Mouse (Mus musculus) ES-Bruce4 (cell line): ENCODE results near the gene Tcf15. TPM values are rescaled to one million over a fixed set of nuclear protein-coding genes. Genes with fewer than 3 reads are reported as not detected.

Experiments used
- H3K27ac ChIP-seq: 2 replicates; pipeline ENCODE4 v1.5.1; 2012; ENCODE audit warnings: low read length, inconsistent platforms; ENCODE audit not compliant: insufficient read depth
- H3K27me3 ChIP-seq: 2 replicates; pipeline ENCODE4 v1.6.1; 2012; ENCODE audit warnings: mild to moderate bottlenecking, low read length, inconsistent platforms; ENCODE audit not compliant: control insufficient read depth, poor library complexity, insufficient read depth, severe bottlenecking
- H3K36me3 ChIP-seq: 2 replicates; pipeline ENCODE4 v1.6.1; 2012; ENCODE audit warnings: inconsistent platforms, mild to moderate bottlenecking, low read length, moderate library complexity; ENCODE audit not compliant: control insufficient read depth, poor library complexity, insufficient read depth, severe bottlenecking
- H3K4me1 ChIP-seq: one replicate; pipeline ENCODE4 v1.8.1; 2011; ENCODE audit warnings: low read length; ENCODE audit not compliant: control insufficient read depth, insufficient read depth
- H3K4me3 ChIP-seq: 2 replicates; pipeline ENCODE4 v1.5.1; 2011; ENCODE audit warnings: low read depth, mild to moderate bottlenecking, low read length
- H3K9ac ChIP-seq: 2 replicates; pipeline ENCODE4 v1.6.1; 2012; ENCODE audit warnings: low read depth, mild to moderate bottlenecking, inconsistent platforms; ENCODE audit not compliant: poor library complexity, severe bottlenecking
- H3K9me3 ChIP-seq: replicated peaks from 2 replicates; pipeline ENCODE4 v1.6.1; 2012; ENCODE audit warnings: mild to moderate bottlenecking, low read length, inconsistent platforms; ENCODE audit not compliant: control insufficient read depth, poor library complexity, insufficient read depth, severe bottlenecking
- CTCF ChIP-seq: IDR thresholded peaks from one replicate; pipeline ENCODE4 v1.8.1; 2011; ENCODE audit warnings: low read depth, low read length
- EP300 ChIP-seq: IDR thresholded peaks from 2 replicates; pipeline ENCODE4 v1.6.1; 2011; ENCODE audit warnings: low read depth, low read length; ENCODE audit not compliant: insufficient read depth
- POLR2A ChIP-seq: IDR thresholded peaks from one replicate; pipeline ENCODE4 v1.8.1; 2011; ENCODE audit warnings: low read length; ENCODE audit not compliant: insufficient read depth
- polyA plus RNA-seq: library from polyadenylated mRNA; stranded (reverse); fragments of >200 nt; gene quantifications from 2 replicates; pipeline ENCODE4 v1.2.4, GENCODE M21; 2011; ENCODE audit warnings: low read depth; ENCODE audit not compliant: missing spikeins, insufficient read depth, insufficient read length

The Tcf15 gene
- polyA plus RNA-seq, 1 experiment: 8.3 TPM

DNA sequence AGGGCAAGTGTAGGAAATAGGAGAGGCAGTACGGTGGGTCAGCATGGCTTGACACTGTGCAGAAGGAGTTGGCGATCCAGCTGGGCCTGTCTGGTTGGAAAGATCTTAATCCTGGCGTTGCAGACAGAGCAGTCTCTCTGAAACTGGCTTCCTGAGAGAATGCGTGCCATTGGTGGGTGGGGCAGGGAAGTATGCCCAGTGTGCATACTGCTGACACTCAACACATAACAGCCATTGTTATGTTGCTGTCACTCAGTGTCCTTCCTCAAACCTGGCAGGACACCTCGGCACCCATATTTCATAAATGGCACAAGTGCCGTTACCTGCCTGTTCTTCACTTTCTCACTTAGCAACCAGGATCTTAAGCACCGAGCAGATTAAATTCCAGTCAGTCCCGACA, 10.7 kb upstream of the Tcf15 start:
- no peaks in the 10 kb centered on the region for H3K27me3 ChIP-seq
- no peaks in the 10 kb centered on the region for H3K9me3 ChIP-seq
- H3K27ac ChIP-seq: no peak overlapping the region
- TF ChIP-seq CTCF (no peak), EP300 (no peak), POLR2A (no peak)
- no peak overlapping the region for H3K9ac ChIP-seq
- H3K4me1 ChIP-seq: peaks cover 4% of the 10 kb centered on the region
- H3K36me3 ChIP-seq: no peaks in the 10 kb centered on the region
- no peak overlapping the region for H3K4me3 ChIP-seq

DNA sequence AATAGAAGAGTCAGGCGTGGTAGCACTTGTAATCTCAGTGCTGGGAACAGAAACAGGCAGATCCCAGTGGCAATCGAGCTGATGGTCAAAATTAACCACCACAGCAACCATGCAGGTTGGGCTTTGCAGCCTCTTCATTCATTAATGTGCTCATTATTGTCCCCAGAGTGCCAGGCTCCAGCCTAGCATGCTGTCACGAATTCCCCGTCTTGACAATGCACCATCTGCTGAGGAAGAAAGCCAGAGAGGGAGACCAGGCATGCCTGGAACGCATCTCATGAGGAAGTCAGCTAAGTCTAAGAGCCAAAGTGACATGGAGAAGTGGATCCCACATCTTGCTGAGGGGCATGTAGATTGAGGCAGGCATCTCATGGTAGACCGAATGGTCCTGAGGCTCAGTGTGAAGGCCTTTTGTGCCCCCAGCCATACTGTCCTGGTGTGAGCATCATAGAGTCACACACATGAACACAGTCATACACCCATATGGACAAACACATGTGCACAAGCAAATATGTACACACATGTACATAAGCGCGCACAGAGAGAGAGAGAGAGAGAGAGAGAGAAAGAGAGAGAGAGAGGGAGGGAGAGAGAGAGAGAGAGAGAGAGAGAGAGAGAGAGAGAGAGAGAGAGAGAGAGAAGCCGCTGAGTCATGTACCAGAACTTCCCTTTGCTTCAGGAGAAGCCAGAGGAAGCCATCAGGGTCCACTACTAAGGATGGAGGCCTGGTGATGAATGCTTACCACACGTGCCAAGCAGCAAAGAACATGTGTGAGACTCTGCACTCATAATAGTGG, 4.0 kb upstream of the Tcf15 start:
- Histone ChIP-seq H3K27ac (no peak overlapping the region), H3K9me3 (no peaks in the 10 kb centered on the region), H3K9ac (no peak overlapping the region), H3K36me3 (no peaks in the 10 kb centered on the region), H3K4me1 (peaks cover 2% of the 10 kb centered on the region), H3K27me3 (no peaks in the 10 kb centered on the region), H3K4me3 (no peak overlapping the region)
- no peak for TF ChIP-seq POLR2A
- TF ChIP-seq EP300: no peak
- TF ChIP-seq CTCF: no peak

DNA sequence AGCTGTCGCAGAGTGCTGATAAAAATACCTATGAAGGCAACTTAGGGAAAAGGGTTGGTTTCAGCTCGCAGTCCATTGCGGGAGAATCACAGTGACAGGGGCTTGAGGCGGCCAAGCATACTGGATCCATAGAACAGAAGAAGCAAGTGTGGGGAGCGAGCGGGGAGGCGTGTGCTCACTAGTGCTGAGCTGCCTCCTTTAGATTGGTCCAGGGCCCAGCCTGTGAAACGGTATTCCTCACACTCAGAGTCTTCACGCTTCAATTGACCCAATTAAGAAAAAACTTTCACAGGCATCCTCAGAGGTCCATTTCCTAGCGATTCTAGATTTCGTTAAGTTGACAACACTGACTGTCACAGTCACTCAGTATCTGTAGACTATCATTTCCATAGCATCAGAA, 2.4 kb upstream of the Tcf15 start:
- Histone ChIP-seq H3K27ac (no peak overlapping the region), H3K4me1 (peaks cover 4% of the 10 kb centered on the region), H3K9ac (no peak overlapping the region), H3K9me3 (no peaks in the 10 kb centered on the region), H3K27me3 (no peaks in the 10 kb centered on the region), H3K36me3 (peaks cover 3% of the 10 kb centered on the region; the same call in 1 of the 2 replicates), H3K4me3 (no peak overlapping the region)
- TF ChIP-seq POLR2A (no peak), EP300 (no peak), CTCF (no peak)

DNA sequence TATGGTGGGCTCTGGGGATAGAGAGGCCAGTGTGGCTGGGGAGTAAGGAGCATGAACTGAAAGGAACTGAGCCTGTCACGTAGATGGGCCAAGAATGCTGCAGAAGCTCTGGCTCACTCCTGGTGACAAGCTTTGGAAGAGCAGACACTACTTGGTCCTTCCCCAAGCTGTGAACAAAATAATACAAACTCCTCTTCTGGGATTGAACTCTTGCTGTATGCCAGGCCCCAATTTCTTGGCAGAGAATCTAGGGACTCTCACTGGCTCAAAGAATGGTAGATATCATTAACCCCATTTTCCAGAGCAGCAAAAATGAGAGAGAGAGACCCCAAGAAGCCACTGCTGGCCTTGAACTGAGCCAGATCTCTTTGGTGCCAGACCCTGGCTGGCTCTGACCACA, 1.9 kb upstream of the Tcf15 start:
- H3K27me3 ChIP-seq: no peaks in the 10 kb centered on the region
- H3K4me3 ChIP-seq: no peak overlapping the region
- no peak overlapping the region for H3K27ac ChIP-seq
- H3K4me1 ChIP-seq: peaks cover 4% of the 10 kb centered on the region
- no peak for TF ChIP-seq EP300
- TF ChIP-seq POLR2A: no peak
- no peak for TF ChIP-seq CTCF
- no peaks in the 10 kb centered on the region for H3K9me3 ChIP-seq
- H3K36me3 ChIP-seq: peaks cover 6% of the 10 kb centered on the region
- H3K9ac ChIP-seq: no peak overlapping the region

DNA sequence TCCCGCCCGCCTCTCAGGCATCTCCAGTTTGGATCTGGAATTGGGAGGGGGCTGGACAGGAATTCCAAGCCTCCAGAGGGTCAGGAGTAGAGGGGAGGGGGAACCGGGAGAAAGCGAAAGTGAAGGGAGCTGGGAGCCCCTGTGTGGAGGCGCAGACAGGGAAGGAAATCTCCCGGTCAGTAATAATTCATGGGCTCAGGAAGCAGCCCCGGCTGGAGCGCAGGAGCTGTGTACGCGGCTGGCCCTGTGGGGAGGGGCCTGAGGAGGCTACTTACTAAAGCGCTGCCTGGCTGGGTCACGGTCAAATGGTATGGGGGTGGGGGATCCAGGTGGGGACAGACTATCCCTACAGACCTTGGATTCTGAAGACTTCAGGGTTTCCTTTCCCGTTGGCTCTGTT, 1.3 kb upstream of the Tcf15 start:
- Histone ChIP-seq H3K9ac (peak overlapping the region; percentile 81; the same call in 1 of the 2 replicates), H3K4me1 (peaks cover 4% of the 10 kb centered on the region), H3K9me3 (no peaks in the 10 kb centered on the region), H3K27me3 (no peaks in the 10 kb centered on the region), H3K27ac (peak overlapping the region; percentile 59), H3K36me3 (peaks cover 10% of the 10 kb centered on the region), H3K4me3 (peak overlapping the region; percentile 35; the same call in 1 of the 2 replicates)
- TF ChIP-seq EP300 (0 out of 2 replicates have a peak, but pooled peaks have one; percentile 34), POLR2A (no peak)

DNA sequence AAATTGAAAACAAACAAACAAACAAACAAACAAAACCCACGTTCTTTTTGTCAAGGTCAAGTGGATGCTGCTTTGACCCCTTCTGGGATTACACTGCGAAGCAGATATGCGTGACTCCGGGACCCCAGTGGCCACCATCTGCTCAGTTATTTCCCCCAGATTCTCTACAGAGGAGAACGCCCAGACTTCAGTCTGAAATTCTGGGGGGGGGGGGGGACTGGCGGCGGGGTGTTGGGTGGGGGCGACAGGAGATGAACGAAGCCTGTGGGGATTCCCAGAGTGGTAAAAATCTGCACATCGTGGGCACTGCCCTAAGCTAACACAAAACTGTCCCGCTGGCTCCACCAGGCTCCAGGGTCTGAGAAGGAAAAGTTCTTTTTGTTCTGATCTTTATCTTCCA, 790 bp upstream of the Tcf15 start:
- Histone ChIP-seq H3K9me3 (no peaks in the 10 kb centered on the region), H3K36me3 (peaks cover 10% of the 10 kb centered on the region), H3K27me3 (no peaks in the 10 kb centered on the region), H3K4me1 (peaks cover 4% of the 10 kb centered on the region), H3K27ac (peak overlapping the region; percentile 59; the same call in 1 of the 2 replicates), H3K9ac (peak overlapping the region; percentile 81), H3K4me3 (peak overlapping the region; percentile 67; the same call in 1 of the 2 replicates)
- TF ChIP-seq EP300 (no peak), CTCF (no peak), POLR2A (no peak)
